Mouse (Mus musculus): ENCODE results near the gene Mat2a. TPM values are rescaled to one million over a fixed set of nuclear protein-coding genes. Genes with fewer than 3 reads are reported as not detected.
"Not testable (repeated sequence)": the region's sequence is repeated elsewhere in the genome, so short reads cannot be mapped to it uniquely, and the experiment has no call there.

Gene Mat2a
- polyA plus RNA-seq, 1 experiment, result 162 TPM

- TF ChIP-seq CTCF (IDR thresholded peaks at IDR 0.05; ENCODE audit: borderline replicate concordance, control insufficient read depth, extremely low read depth, insufficient read depth, low read length, poor library complexity), result no peak
- no peak for TF ChIP-seq POLR2A (IDR thresholded peaks at IDR 0.05; ENCODE audit: control insufficient read depth, extremely low read depth, insufficient read depth, low read length, poor library complexity)
- no peak for DNase-seq
- Histone ChIP-seq H3K4me1 (replicated peaks; ENCODE audit: control insufficient read depth, insufficient read depth, low read length) (no peaks in the 10 kb centered on the region), H3K27ac (ENCODE audit: control insufficient read depth, insufficient read depth, low read length) (no peak overlapping the region), H3K4me3 (ENCODE audit: control insufficient read depth, insufficient read depth, low read length) (no peak overlapping the region), H3K27me3 (ENCODE audit: control insufficient read depth, insufficient read depth, low read length) (no peaks in the 10 kb centered on the region), H3K36me3 (ENCODE audit: control insufficient read depth, insufficient read depth, low read length) (no peaks in the 10 kb centered on the region)
- WGBS, result 91% methylated on average over 2 of the region's 2 CpGs
Measured at GRCm38 (mm10) chr6:72480422-72480702, 41.0 kb upstream of the Mat2a start.

DNA sequence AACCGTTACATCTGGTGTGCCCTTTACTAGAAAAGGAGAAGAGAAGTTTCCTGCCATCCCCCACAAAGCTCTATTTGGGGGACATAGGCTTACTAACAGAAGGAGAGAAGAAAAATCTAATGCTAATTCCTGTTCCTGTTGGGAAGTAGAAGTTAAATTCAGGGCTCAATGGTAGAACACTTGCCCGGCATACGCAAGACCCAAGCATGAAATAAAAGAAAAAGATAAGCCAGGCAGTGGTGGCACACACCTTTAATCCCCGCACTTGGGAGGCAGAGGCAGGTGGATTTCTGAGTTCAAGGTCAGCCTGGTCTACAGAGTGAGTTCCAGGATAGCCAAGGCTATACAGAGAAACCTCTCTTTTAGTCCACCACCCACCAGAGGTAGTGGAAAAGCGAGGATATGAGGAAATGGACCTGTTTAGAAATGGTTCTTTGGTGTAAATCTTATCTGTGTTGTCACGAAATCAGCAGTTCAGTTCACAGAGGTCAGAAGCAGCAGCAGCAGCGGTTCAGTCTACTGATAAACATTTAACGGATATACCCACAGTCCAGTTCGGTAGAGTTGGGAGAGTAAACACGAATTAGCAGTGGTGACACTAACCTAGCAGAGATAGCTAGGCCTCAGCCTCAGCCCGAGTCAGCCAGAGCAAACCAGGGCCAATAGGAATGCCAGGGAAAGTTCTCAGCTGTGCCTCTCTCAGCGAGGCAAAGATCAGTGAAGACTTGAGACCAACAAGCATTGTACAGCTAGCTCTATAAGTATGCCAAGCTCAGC, 40.5 kb upstream of the Mat2a start:
- Histone ChIP-seq H3K36me3 (ENCODE audit: control insufficient read depth, insufficient read depth, low read length) (no peaks in the 10 kb centered on the region), H3K27ac (ENCODE audit: control insufficient read depth, insufficient read depth, low read length) (no peak overlapping the region), H3K4me3 (ENCODE audit: control insufficient read depth, insufficient read depth, low read length) (no peak overlapping the region), H3K27me3 (ENCODE audit: control insufficient read depth, insufficient read depth, low read length) (no peaks in the 10 kb centered on the region), H3K4me1 (replicated peaks; ENCODE audit: control insufficient read depth, insufficient read depth, low read length) (no peaks in the 10 kb centered on the region)
- TF ChIP-seq CTCF (IDR thresholded peaks at IDR 0.05; ENCODE audit: borderline replicate concordance, control insufficient read depth, extremely low read depth, insufficient read depth, low read length, poor library complexity) (no peak), POLR2A (IDR thresholded peaks at IDR 0.05; ENCODE audit: control insufficient read depth, extremely low read depth, insufficient read depth, low read length, poor library complexity) (no peak)
- no peak for DNase-seq
- 91% methylated on average over 12 of the region's 12 CpGs for WGBS

GRCm38 (mm10) chr6:72478691-72479090, 39.3 kb upstream of the Mat2a start:
- not testable (repeated sequence) for H3K36me3 ChIP-seq (ENCODE audit: control insufficient read depth, insufficient read depth, low read length); H3K4me1 ChIP-seq (replicated peaks; ENCODE audit: control insufficient read depth, insufficient read depth, low read length); H3K27me3 ChIP-seq (ENCODE audit: control insufficient read depth, insufficient read depth, low read length); DNase-seq; H3K4me3 ChIP-seq (ENCODE audit: control insufficient read depth, insufficient read depth, low read length); H3K27ac ChIP-seq (ENCODE audit: control insufficient read depth, insufficient read depth, low read length)
- 80% methylated on average over 3 of the region's 3 CpGs for WGBS

- Histone ChIP-seq H3K4me1 (replicated peaks; ENCODE audit: control insufficient read depth, insufficient read depth, low read length) (peaks cover 9% of the 10 kb centered on the region), H3K27me3 (ENCODE audit: control insufficient read depth, insufficient read depth, low read length) (no peaks in the 10 kb centered on the region), H3K36me3 (ENCODE audit: control insufficient read depth, insufficient read depth, low read length) (no peaks in the 10 kb centered on the region), H3K4me3 (ENCODE audit: control insufficient read depth, insufficient read depth, low read length) (no peak overlapping the region), H3K27ac (ENCODE audit: control insufficient read depth, insufficient read depth, low read length) (no peak overlapping the region)
- no peak for DNase-seq
- TF ChIP-seq POLR2A (IDR thresholded peaks at IDR 0.05; ENCODE audit: control insufficient read depth, extremely low read depth, insufficient read depth, low read length, poor library complexity), result no peak
- no peak for TF ChIP-seq CTCF (IDR thresholded peaks at IDR 0.05; ENCODE audit: borderline replicate concordance, control insufficient read depth, extremely low read depth, insufficient read depth, low read length, poor library complexity)
- WGBS, result 98% methylated on average over 3 of the region's 3 CpGs
Measured at GRCm38 (mm10) chr6:72477621-72478020, 38.3 kb upstream of the Mat2a start.

DNA sequence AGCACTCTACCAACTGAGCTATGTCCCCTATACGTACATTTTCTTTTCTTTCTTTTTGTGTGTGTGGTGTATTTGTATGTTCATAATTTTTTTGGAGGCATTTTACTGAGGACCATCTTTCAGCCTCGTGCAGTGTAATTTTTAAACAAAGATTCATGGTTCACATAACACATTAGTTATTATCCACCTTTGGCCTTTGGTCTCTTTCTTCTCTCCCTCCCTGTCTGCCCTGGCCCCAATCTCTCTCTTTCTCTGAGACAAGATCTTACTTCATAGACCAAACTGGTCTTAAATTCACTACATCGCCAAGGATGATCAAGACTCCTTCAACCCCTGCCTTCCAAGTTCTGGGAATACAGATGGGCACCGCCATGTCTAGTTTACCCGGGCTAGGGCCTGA, 37.5 kb upstream of the Mat2a start:
- Histone ChIP-seq H3K36me3 (ENCODE audit: control insufficient read depth, insufficient read depth, low read length) (no peaks in the 10 kb centered on the region), H3K27ac (ENCODE audit: control insufficient read depth, insufficient read depth, low read length) (no peak overlapping the region), H3K4me1 (replicated peaks; ENCODE audit: control insufficient read depth, insufficient read depth, low read length) (peaks cover 9% of the 10 kb centered on the region), H3K27me3 (ENCODE audit: control insufficient read depth, insufficient read depth, low read length) (no peaks in the 10 kb centered on the region), H3K4me3 (ENCODE audit: control insufficient read depth, insufficient read depth, low read length) (no peak overlapping the region)
- 96% methylated on average over 5 of the region's 5 CpGs for WGBS
- no peak for DNase-seq
- TF ChIP-seq CTCF (IDR thresholded peaks at IDR 0.05; ENCODE audit: borderline replicate concordance, control insufficient read depth, extremely low read depth, insufficient read depth, low read length, poor library complexity) (no peak), POLR2A (IDR thresholded peaks at IDR 0.05; ENCODE audit: control insufficient read depth, extremely low read depth, insufficient read depth, low read length, poor library complexity) (no peak)

- DNase-seq, result no peak
- H3K36me3 ChIP-seq (ENCODE audit: control insufficient read depth, insufficient read depth, low read length), result no peaks in the 10 kb centered on the region
- H3K4me1 ChIP-seq (replicated peaks; ENCODE audit: control insufficient read depth, insufficient read depth, low read length), result peaks cover 9% of the 10 kb centered on the region
- 92% methylated on average over 4 of the region's 4 CpGs for WGBS
- no peak for TF ChIP-seq POLR2A (IDR thresholded peaks at IDR 0.05; ENCODE audit: control insufficient read depth, extremely low read depth, insufficient read depth, low read length, poor library complexity)
- no peak for TF ChIP-seq CTCF (IDR thresholded peaks at IDR 0.05; ENCODE audit: borderline replicate concordance, control insufficient read depth, extremely low read depth, insufficient read depth, low read length, poor library complexity)
- H3K27me3 ChIP-seq (ENCODE audit: control insufficient read depth, insufficient read depth, low read length), result no peaks in the 10 kb centered on the region
- H3K27ac ChIP-seq (ENCODE audit: control insufficient read depth, insufficient read depth, low read length), result no peak overlapping the region
- no peak overlapping the region for H3K4me3 ChIP-seq (ENCODE audit: control insufficient read depth, insufficient read depth, low read length)
Measured at GRCm38 (mm10) chr6:72475221-72475985, 36.0 kb upstream of the Mat2a start.
